ENCODE assay signal across 22 mouse cellular contexts in the genomic region with DNA sequence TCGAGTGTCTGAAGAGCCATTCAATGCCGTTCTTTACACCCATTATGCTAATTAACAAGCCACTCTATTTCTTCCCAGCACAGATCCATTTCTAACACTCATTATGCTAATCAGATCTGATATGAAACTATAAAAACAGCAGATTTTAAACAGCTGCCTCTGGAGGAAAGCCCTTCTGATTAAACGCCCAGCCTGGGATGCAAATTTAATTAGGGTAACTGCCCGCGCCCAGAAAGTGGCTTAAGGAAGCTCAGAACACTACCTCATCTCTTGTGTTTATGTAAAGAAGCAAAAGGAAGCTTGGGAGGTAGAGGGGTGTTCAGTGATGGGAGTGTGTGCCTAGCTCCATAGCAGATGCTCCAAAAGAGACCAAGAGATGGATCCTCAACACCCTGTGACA. TPM values are rescaled to one million over a fixed set of nuclear protein-coding genes. Genes with fewer than 3 reads are reported as not detected.
A peak's percentile ranks its signal among the peaks of the same experiment; 100 is the strongest.
DNase-seq lines count a peak whose midpoint lies in the region; ATAC-seq lines count a peak whose summit lies in the region.
"Had no signal": no experiment of that assay in that cellular context is flagged by ENCODE, and none has a peak within 500 bp of the region (broad histone marks: within the 10 kb centered on the region; RNA-seq: fewer than 3 reads in every experiment).

No protein-coding gene starts in this region.

- no peak for ATAC-seq in hindbrain, embryonic 14.5 days (ENCODE audit: low FRiP score)
- ATAC-seq in hindbrain, embryonic 11.5 days (ENCODE audit: low FRiP score): no peak
- peak; percentile 90 for ATAC-seq in forebrain, embryonic 14.5 days
- peak; percentile 42; the same call in 1 of the 2 replicates for ATAC-seq in midbrain, embryonic 16.5 days
- ATAC-seq: activated CD4-positive, CD25-positive, alpha-beta regulatory T cell, adult 4 months; intestine, embryonic 16.5 days; Patski had no signal

- no peak overlapping the region for H3K9ac ChIP-seq in hindbrain, embryonic 14.5 days
- H3K9ac ChIP-seq in hindbrain, embryonic 11.5 days (ENCODE audit: low read depth, low read length): no peak overlapping the region
- H3K9ac ChIP-seq in forebrain, embryonic 14.5 days (ENCODE audit: low read length): no peak overlapping the region
- H3K9ac ChIP-seq in midbrain, embryonic 16.5 days (ENCODE audit: low read depth, low read length): no peak overlapping the region
- H3K9ac ChIP-seq: heart, embryonic 13.5 days; liver, embryonic 15.5 days; stomach, embryonic 15.5 days had no signal

- H3K27ac ChIP-seq in hindbrain, embryonic 14.5 days: peak overlapping the region; percentile 66
- no peak overlapping the region for H3K27ac ChIP-seq in hindbrain, embryonic 11.5 days (ENCODE audit: low read depth, low read length)
- peak overlapping the region; percentile 48 for H3K27ac ChIP-seq in forebrain, embryonic 14.5 days (ENCODE audit: low read depth, low read length)
- H3K27ac ChIP-seq in midbrain, embryonic 16.5 days (ENCODE audit: low read length): peak overlapping the region; percentile 54; the same call in 1 of the 2 replicates
- H3K27ac ChIP-seq: heart, embryonic 13.5 days; left cerebral cortex, adult 2 months; liver, embryonic 15.5 days; stomach, embryonic 15.5 days had no signal

- WGBS in hindbrain, embryonic 14.5 days: 27% methylated on average over 5 of the region's 5 CpGs
- WGBS in hindbrain, embryonic 11.5 days: 55% methylated on average over 5 of the region's 5 CpGs
- WGBS in forebrain, embryonic 14.5 days: 2% methylated on average over 5 of the region's 5 CpGs
- WGBS in midbrain, embryonic 16.5 days: 24% methylated on average over 5 of the region's 5 CpGs

- peaks cover 12% of the 10 kb centered on the region for H3K4me1 ChIP-seq in hindbrain, embryonic 14.5 days (replicated peaks; ENCODE audit: control insufficient read depth, insufficient read depth, low read length)
- H3K4me1 ChIP-seq in hindbrain, embryonic 11.5 days (replicated peaks; ENCODE audit: control insufficient read depth, insufficient read depth, low read length): 0 out of 2 replicates have a peak, but pooled peaks cover 2% of the 10 kb centered on the region
- peaks cover 5% of the 10 kb centered on the region; the same call in 1 of the 2 replicates for H3K4me1 ChIP-seq in forebrain, embryonic 14.5 days (ENCODE audit: control insufficient read depth, insufficient read depth, low read length)
- peaks cover 6% of the 10 kb centered on the region for H3K4me1 ChIP-seq in midbrain, embryonic 16.5 days (ENCODE audit: control insufficient read depth, insufficient read depth, low read length)
- H3K4me1 ChIP-seq: heart, embryonic 13.5 days; liver, embryonic 15.5 days; stomach, embryonic 15.5 days had no signal

- no peak overlapping the region for H3K4me3 ChIP-seq in hindbrain, embryonic 14.5 days (replicated peaks; ENCODE audit: low read length)
- no peak overlapping the region for H3K4me3 ChIP-seq in hindbrain, embryonic 11.5 days (ENCODE audit: low read depth, low read length)
- no peak overlapping the region for H3K4me3 ChIP-seq in forebrain, embryonic 14.5 days (ENCODE audit: low read depth, low read length)
- no peak overlapping the region for H3K4me3 ChIP-seq in midbrain, embryonic 16.5 days (ENCODE audit: low read depth, low read length)
- H3K4me3 ChIP-seq: erythroblast, embryonic 14.5 days; heart, embryonic 13.5 days; left cerebral cortex, adult 2 months; liver, embryonic 15.5 days; myocyte; stomach, embryonic 15.5 days had no signal

- H3K9me3 ChIP-seq in hindbrain, embryonic 14.5 days (ENCODE audit: control insufficient read depth, low read length): no peaks in the 10 kb centered on the region
- no peaks in the 10 kb centered on the region for H3K9me3 ChIP-seq in hindbrain, embryonic 11.5 days (ENCODE audit: control insufficient read depth, low read length)
- no peaks in the 10 kb centered on the region for H3K9me3 ChIP-seq in forebrain, embryonic 14.5 days (replicated peaks; ENCODE audit: control insufficient read depth, low read length)
- H3K9me3 ChIP-seq in midbrain, embryonic 16.5 days (replicated peaks; ENCODE audit: control insufficient read depth, low read length, poor library complexity, severe bottlenecking): no peaks in the 10 kb centered on the region
- H3K9me3 ChIP-seq: heart, embryonic 13.5 days; liver, embryonic 15.5 days; stomach, embryonic 15.5 days had no signal

- DNase-seq in hindbrain, embryonic 14.5 days (ENCODE audit: low spot score): no peak
- no peak for DNase-seq in hindbrain, embryonic 11.5 days (ENCODE audit: low spot score)
- DNase-seq in brain, adult 2 months (ENCODE audit: low read depth, low spot score): peak; percentile 43
- peak; percentile 81 for DNase-seq in forebrain, embryonic 14.5 days (ENCODE audit: low spot score)
- no peak for DNase-seq in adrenal gland, adult 8-10 months
- no peak for DNase-seq in thymus, postnatal 14 days
- DNase-seq: adrenal gland, postnatal 36 days; cerebellum, adult 9-11 months; heart, postnatal 36 days; lung, postnatal 10 days; right cerebral cortex, postnatal 14 days; thymus, adult 2 months had no signal

- no peaks in the 10 kb centered on the region for H3K36me3 ChIP-seq in hindbrain, embryonic 14.5 days (replicated peaks; ENCODE audit: control insufficient read depth, insufficient read depth)
- no peaks in the 10 kb centered on the region for H3K36me3 ChIP-seq in hindbrain, embryonic 11.5 days (ENCODE audit: control insufficient read depth, insufficient read depth, low read length)
- no peaks in the 10 kb centered on the region for H3K36me3 ChIP-seq in forebrain, embryonic 14.5 days (ENCODE audit: control insufficient read depth, insufficient read depth, low read length)
- no peaks in the 10 kb centered on the region for H3K36me3 ChIP-seq in midbrain, embryonic 16.5 days (ENCODE audit: control insufficient read depth, insufficient read depth, low read length)
- H3K36me3 ChIP-seq: heart, embryonic 13.5 days; liver, embryonic 15.5 days; stomach, embryonic 15.5 days had no signal

- no peak overlapping the region for H3K4me2 ChIP-seq in hindbrain, embryonic 14.5 days (replicated peaks)
- no peak overlapping the region for H3K4me2 ChIP-seq in hindbrain, embryonic 11.5 days (replicated peaks; ENCODE audit: low read depth, low read length)
- no peak overlapping the region for H3K4me2 ChIP-seq in forebrain, embryonic 14.5 days (ENCODE audit: low read length)
- no peak overlapping the region for H3K4me2 ChIP-seq in midbrain, embryonic 16.5 days (ENCODE audit: low read length)
- H3K4me2 ChIP-seq: heart, embryonic 13.5 days; liver, embryonic 15.5 days; stomach, embryonic 15.5 days had no signal

- no peaks in the 10 kb centered on the region for H3K27me3 ChIP-seq in hindbrain, embryonic 14.5 days (ENCODE audit: control insufficient read depth, insufficient read depth, low read length)
- H3K27me3 ChIP-seq in hindbrain, embryonic 11.5 days (ENCODE audit: control insufficient read depth, insufficient read depth, low read length): no peaks in the 10 kb centered on the region
- 0 out of 2 replicates have a peak, but pooled peaks cover 3% of the 10 kb centered on the region for H3K27me3 ChIP-seq in forebrain, embryonic 14.5 days (replicated peaks; ENCODE audit: control insufficient read depth, insufficient read depth, low read length)
- no peaks in the 10 kb centered on the region for H3K27me3 ChIP-seq in midbrain, embryonic 16.5 days (ENCODE audit: control insufficient read depth, insufficient read depth, low read depth, low read length)
- H3K27me3 ChIP-seq: Patski; stomach, embryonic 15.5 days had no signal

RNA-seq across cellular contexts. Expression of gene Vgll4, which starts 17.4 kb away (rescaled TPM):
- polyA plus RNA-seq in hindbrain, embryonic 14.5 days (2014; fragmentation: Nextera tagmentation; extraction: Ambion mirVana): 37.9 and 38.4 TPM in 2 replicates
- 58.5 and 59.3 TPM in 2 replicates for polyA plus RNA-seq in hindbrain, embryonic 11.5 days (2014; fragmentation: Nextera tagmentation; extraction: Ambion mirVana)
- 44.9 and 54.2 TPM in 2 replicates for polyA plus RNA-seq in forebrain, embryonic 14.5 days (2014; fragmentation: Nextera tagmentation; extraction: Ambion mirVana)
- polyA plus RNA-seq in midbrain, embryonic 16.5 days (2015; fragmentation: Nextera tagmentation; extraction: Ambion mirVana): 49.2 and 51.0 TPM in 2 replicates
- total RNA-seq in adrenal gland, adult 8-10 months (2022): 10 to 100 TPM; 43.0 to 49.5 (median 45.6) TPM

Comparison
In these comparisons a context has a peak if more than half of its experiments do, and no peak if none do; other contexts are left out.
1. ATAC-seq: peak in forebrain, embryonic 14.5 days (single experiment) and midbrain, embryonic 16.5 days (single experiment); none in hindbrain, embryonic 14.5 days (single experiment) and hindbrain, embryonic 11.5 days (single experiment).
2. DNase-seq: peak in brain, adult 2 months (single experiment) and forebrain, embryonic 14.5 days (single experiment); none in hindbrain, embryonic 14.5 days (single experiment), hindbrain, embryonic 11.5 days (single experiment), adrenal gland, adult 8-10 months (single experiment) and thymus, postnatal 14 days (single experiment).